ENCODE assay signal across 17 mouse cellular contexts in genomic region chr5:141984322-141984721, GRCm38 (mm10).
DNase-seq lines count a peak whose midpoint lies in the region; ATAC-seq and TF ChIP-seq lines count a peak whose summit lies in the region.
"Had no signal": no experiment of that assay in that cellular context is flagged by ENCODE, and none has a peak within 500 bp of the region (broad histone marks: within the 10 kb centered on the region; RNA-seq: fewer than 3 reads in every experiment).

No protein-coding gene starts in this region.

- TF ChIP-seq CTCF in kidney, postnatal 0 days (IDR thresholded peaks at IDR 0.05; ENCODE audit: low read depth): peak; percentile 47; the same call in 1 of the 2 replicates
- peak; percentile 55 for TF ChIP-seq CTCF in midbrain, postnatal 0 days (IDR thresholded peaks at IDR 0.05)
- peak; percentile 38; the same call in 1 of the 2 replicates for TF ChIP-seq CTCF in brain, embryonic 14.5 days (IDR thresholded peaks at IDR 0.05; ENCODE audit: borderline replicate concordance, extremely low read depth, insufficient read depth, insufficient read length)

- H3K4me2 ChIP-seq in kidney, postnatal 0 days (ENCODE audit: low read length): no peak overlapping the region
- H3K4me2 ChIP-seq in kidney, embryonic 16.5 days (replicated peaks; ENCODE audit: low read depth, low read length): no peak overlapping the region
- no peak overlapping the region for H3K4me2 ChIP-seq in midbrain, postnatal 0 days (ENCODE audit: low read depth, low read length, poor library complexity, severe bottlenecking)
- H3K4me2 ChIP-seq: embryonic facial prominence, embryonic 13.5 days; forebrain, embryonic 15.5 days; hindbrain, embryonic 14.5 days; intestine, embryonic 15.5 days; kidney, embryonic 15.5 days; limb, embryonic 15.5 days; midbrain, embryonic 12.5 days; neural tube, embryonic 13.5 days had no signal

- no peak for ATAC-seq in kidney, postnatal 0 days (replicated peaks; ENCODE audit: low FRiP score, low read depth)
- no peak for ATAC-seq in kidney, embryonic 16.5 days (ENCODE audit: low FRiP score, low TSS enrichment)
- no peak for ATAC-seq in midbrain, postnatal 0 days (ENCODE audit: low FRiP score)
- ATAC-seq: forebrain, embryonic 15.5 days; intestine, embryonic 15.5 days had no signal

- no peak overlapping the region for H3K27ac ChIP-seq in kidney, postnatal 0 days
- H3K27ac ChIP-seq in kidney, embryonic 16.5 days (ENCODE audit: low read length): no peak overlapping the region
- no peak overlapping the region for H3K27ac ChIP-seq in midbrain, postnatal 0 days (ENCODE audit: low read depth, low read length)
- no peak overlapping the region for H3K27ac ChIP-seq in midbrain, embryonic 10.5 days (replicated peaks)
- H3K27ac ChIP-seq: embryonic facial prominence, embryonic 13.5 days; forebrain, embryonic 15.5 days; heart, embryonic 10.5 days; hindbrain, embryonic 14.5 days; intestine, embryonic 15.5 days; kidney, embryonic 15.5 days; limb, embryonic 15.5 days; midbrain, embryonic 12.5 days; neural tube, embryonic 13.5 days had no signal

- 84% methylated on average over 4 of the region's 4 CpGs for WGBS in kidney, postnatal 0 days
- WGBS in kidney, embryonic 16.5 days: 76% methylated on average over 4 of the region's 4 CpGs
- 85% methylated on average over 4 of the region's 4 CpGs for WGBS in midbrain, postnatal 0 days
- WGBS in midbrain, embryonic 10.5 days: 86% methylated on average over 4 of the region's 4 CpGs

- H3K9me3 ChIP-seq in kidney, postnatal 0 days (replicated peaks; ENCODE audit: low read length): no peaks in the 10 kb centered on the region
- no peaks in the 10 kb centered on the region for H3K9me3 ChIP-seq in kidney, embryonic 16.5 days (ENCODE audit: low read length)
- H3K9me3 ChIP-seq in midbrain, postnatal 0 days (ENCODE audit: low read length): no peaks in the 10 kb centered on the region
- H3K9me3 ChIP-seq in midbrain, embryonic 10.5 days (replicated peaks): no peaks in the 10 kb centered on the region
- H3K9me3 ChIP-seq: embryonic facial prominence, embryonic 13.5 days; forebrain, embryonic 15.5 days; heart, embryonic 10.5 days; intestine, embryonic 15.5 days; kidney, embryonic 15.5 days; limb, embryonic 15.5 days; midbrain, embryonic 12.5 days; neural tube, embryonic 13.5 days had no signal

- no peaks in the 10 kb centered on the region for H3K4me1 ChIP-seq in kidney, postnatal 0 days (replicated peaks; ENCODE audit: insufficient read depth, low read length)
- H3K4me1 ChIP-seq in kidney, embryonic 16.5 days (ENCODE audit: insufficient read depth, low read length): no peaks in the 10 kb centered on the region
- no peaks in the 10 kb centered on the region for H3K4me1 ChIP-seq in midbrain, postnatal 0 days (ENCODE audit: insufficient read depth, low read length)
- H3K4me1 ChIP-seq in midbrain, embryonic 10.5 days: no peaks in the 10 kb centered on the region
- H3K4me1 ChIP-seq: embryonic facial prominence, embryonic 13.5 days; forebrain, embryonic 15.5 days; heart, embryonic 10.5 days; intestine, embryonic 15.5 days; kidney, embryonic 15.5 days; limb, embryonic 15.5 days; midbrain, embryonic 12.5 days; neural tube, embryonic 13.5 days had no signal

- H3K9ac ChIP-seq in kidney, postnatal 0 days (ENCODE audit: low read depth, low read length): no peak overlapping the region
- H3K9ac ChIP-seq in kidney, embryonic 16.5 days (replicated peaks; ENCODE audit: low read length): no peak overlapping the region
- no peak overlapping the region for H3K9ac ChIP-seq in midbrain, postnatal 0 days (replicated peaks; ENCODE audit: low read length, poor library complexity, severe bottlenecking)
- H3K9ac ChIP-seq: embryonic facial prominence, embryonic 13.5 days; forebrain, embryonic 15.5 days; hindbrain, embryonic 14.5 days; intestine, embryonic 15.5 days; kidney, embryonic 15.5 days; limb, embryonic 15.5 days; midbrain, embryonic 12.5 days; neural tube, embryonic 13.5 days had no signal

- DNase-seq in kidney, postnatal 0 days (ENCODE audit: low spot score): no peak
- no peak for DNase-seq in midbrain, postnatal 0 days (ENCODE audit: low spot score)
- no peak for DNase-seq in midbrain, embryonic 10.5 days (ENCODE audit: low spot score)
- no peak for DNase-seq in brain, embryonic 14.5 days (ENCODE audit: low read depth)
- no peak for DNase-seq in testis, postnatal 10 days (ENCODE audit: low spot score)
- DNase-seq in thymus, postnatal 36 days: no peak

- no peaks in the 10 kb centered on the region for H3K36me3 ChIP-seq in kidney, postnatal 0 days (ENCODE audit: insufficient read depth, low read length)
- H3K36me3 ChIP-seq in kidney, embryonic 16.5 days (ENCODE audit: insufficient read depth, low read length): no peaks in the 10 kb centered on the region
- no peaks in the 10 kb centered on the region for H3K36me3 ChIP-seq in midbrain, postnatal 0 days (ENCODE audit: insufficient read depth, low read length)
- H3K36me3 ChIP-seq in midbrain, embryonic 10.5 days: no peaks in the 10 kb centered on the region
- H3K36me3 ChIP-seq: embryonic facial prominence, embryonic 13.5 days; forebrain, embryonic 15.5 days; G1E; intestine, embryonic 15.5 days; kidney, embryonic 15.5 days; limb, embryonic 15.5 days; midbrain, embryonic 12.5 days; neural tube, embryonic 13.5 days had no signal

- H3K27me3 ChIP-seq in kidney, postnatal 0 days (ENCODE audit: insufficient read depth, low read length): no peaks in the 10 kb centered on the region
- H3K27me3 ChIP-seq in kidney, embryonic 16.5 days (ENCODE audit: insufficient read depth, low read length): no peaks in the 10 kb centered on the region
- H3K27me3 ChIP-seq in midbrain, postnatal 0 days (ENCODE audit: insufficient read depth, low read length): no peaks in the 10 kb centered on the region
- H3K27me3 ChIP-seq in midbrain, embryonic 10.5 days (ENCODE audit: low read depth, poor library complexity, severe bottlenecking): no peaks in the 10 kb centered on the region
- H3K27me3 ChIP-seq: embryonic facial prominence, embryonic 13.5 days; forebrain, embryonic 15.5 days; intestine, embryonic 15.5 days; kidney, embryonic 15.5 days; limb, embryonic 15.5 days; neural tube, embryonic 13.5 days had no signal

- H3K4me3 ChIP-seq in kidney, postnatal 0 days (replicated peaks; ENCODE audit: low read depth, low read length): no peak overlapping the region
- no peak overlapping the region for H3K4me3 ChIP-seq in kidney, embryonic 16.5 days (ENCODE audit: low read length)
- H3K4me3 ChIP-seq in midbrain, postnatal 0 days (ENCODE audit: low read depth, low read length): no peak overlapping the region
- no peak overlapping the region for H3K4me3 ChIP-seq in midbrain, embryonic 10.5 days
- H3K4me3 ChIP-seq: embryonic facial prominence, embryonic 13.5 days; forebrain, embryonic 15.5 days; heart, embryonic 10.5 days; intestine, embryonic 15.5 days; kidney, embryonic 15.5 days; limb, embryonic 15.5 days; midbrain, embryonic 12.5 days; neural tube, embryonic 13.5 days had no signal

- TF ChIP-seq POLR2A in brain, embryonic 14.5 days (IDR thresholded peaks at IDR 0.05; ENCODE audit: borderline replicate concordance, extremely low read depth, insufficient read depth, insufficient read length, poor library complexity, severe bottlenecking): no peak
